Mouse (Mus musculus) urinary bladder, adult 2 months (tissue): ENCODE results near the gene Slc10a6. TPM values are rescaled to one million over a fixed set of nuclear protein-coding genes. Genes with fewer than 3 reads are reported as not detected.

Experiments used
- polyA plus RNA-seq: library from polyadenylated mRNA; depleted of rRNA; stranded (reverse); fragments of >200 nt; gene quantifications from 2 replicates; pipeline ENCODE4 v1.2.3, GENCODE M21; 2012; rRNA removed

Slc10a6 gene
- polyA plus RNA-seq, 1 experiment, result 7.9 TPM

Other genes starting within 250 kb of the Slc10a6 start
- gene Ptpn13, start 204.2 kb downstream of the Slc10a6 start, polyA plus RNA-seq, result 37.8 and 42.2 TPM in 2 replicates
- gene 1700016H13Rik, start 26.6 kb upstream of the Slc10a6 start, polyA plus RNA-seq, result 0.24 and 0.43 TPM in 2 replicates
- 9.4 and 22.0 TPM in 2 replicates for gene Aff1, start 63.0 kb upstream of the Slc10a6 start, polyA plus RNA-seq